Mouse (Mus musculus) stomach, postnatal 0 days (tissue): Measurements from ENCODE around the gene Col25a1. TPM values are rescaled to one million over a fixed set of nuclear protein-coding genes. Genes with fewer than 3 reads are reported as not detected.

Experiments used
- ATAC-seq: fragments of 200-750 bp; cut with Nextera tagmentation; 2 replicates; pipeline ENCODE4 v1.8.0; 2017; ENCODE audit not compliant: low FRiP score, low TSS enrichment
- DNase-seq: peaks from one replicate; pipeline ENCODE4 v3.0.0-alpha.2; 2016; ENCODE audit warnings: low spot score
- H3K27ac ChIP-seq: fragments of 300-500 bp; sonication (generic); replicated peaks from 2 replicates; pipeline ENCODE4 v1.5.1; 2014; ENCODE audit warnings: mild to moderate bottlenecking, control low read depth
- H3K27me3 ChIP-seq: fragments of 300-500 bp; sonication (generic); 2 replicates; pipeline ENCODE4 v1.6.1; 2014; ENCODE audit warnings: low read length; ENCODE audit not compliant: control insufficient read depth, insufficient read depth
- H3K36me3 ChIP-seq: fragments of 300-500 bp; sonication (generic); 2 replicates; pipeline ENCODE4 v1.6.1; 2014; ENCODE audit warnings: low read length, mixed read lengths; ENCODE audit not compliant: control insufficient read depth, insufficient read depth
- H3K4me1 ChIP-seq: fragments of 300-500 bp; sonication (generic); replicated peaks from 2 replicates; pipeline ENCODE4 v1.6.1; 2014; ENCODE audit warnings: antibody characterized with exemption; ENCODE audit not compliant: control insufficient read depth, insufficient read depth
- H3K4me2 ChIP-seq: fragments of 300-500 bp; sonication (generic); replicated peaks from 2 replicates; pipeline ENCODE4 v1.6.1; 2014; ENCODE audit warnings: low read depth, mild to moderate bottlenecking, control low read depth, moderate library complexity
- H3K4me3 ChIP-seq: fragments of 300-500 bp; sonication (generic); 2 replicates; pipeline ENCODE4 v1.5.1; 2014; ENCODE audit warnings: low read depth, low read length, control low read depth
- H3K9ac ChIP-seq: fragments of 300-500 bp; sonication (generic); 2 replicates; pipeline ENCODE4 v1.6.1; 2014; ENCODE audit warnings: mild to moderate bottlenecking, low read length, control low read depth, mixed read lengths
- H3K9me3 ChIP-seq: fragments of 300-500 bp; sonication (generic); 2 replicates; pipeline ENCODE4 v1.6.1; 2016; ENCODE audit warnings: low read length; ENCODE audit not compliant: control insufficient read depth
- CTCF ChIP-seq: IDR thresholded peaks from 2 replicates; pipeline ENCODE4 v1.5.1; 2016; ENCODE audit warnings: antibody characterized with exemption, low read depth, mild to moderate bottlenecking, moderate library complexity
- EP300 ChIP-seq: optimal IDR thresholded peaks from 2 replicates; pipeline ENCODE3; 2016; ENCODE audit warnings: antibody characterized with exemption
- WGBS: fragments of 180-500 bp; shearing (Covaris S2); extraction: QIAGEN DNeasy Blood & Tissue Kit; methylation state at CpG from one replicate; pipeline ENCODE4 v1.1.7; 2014; 5-methylcytosine and 5-hydroxymethylcytosine counted together
- polyA plus RNA-seq: library from polyadenylated mRNA; unstranded; fragments of >200 nt; fragmentation: Nextera tagmentation; extraction: Ambion mirVana; gene quantifications from 2 replicates; pipeline ENCODE4 v1.2.1, GENCODE M21; 2015

Col25a1 gene
- polyA plus RNA-seq, 1 experiment from 2014 or later = 1.3 TPM

- Histone ChIP-seq H3K4me2 (no peak overlapping the region), H3K27me3 (no peaks in the 10 kb centered on the region), H3K27ac (no peak overlapping the region), H3K9ac (no peak overlapping the region), H3K4me3 (no peak overlapping the region), H3K4me1 (no peaks in the 10 kb centered on the region), H3K36me3 (no peaks in the 10 kb centered on the region), H3K9me3 (no peaks in the 10 kb centered on the region)
- no peak for TF ChIP-seq CTCF
- TF ChIP-seq EP300 = no peak
- 71% methylated on average over 9 of the region's 9 CpGs for WGBS
- ATAC-seq (no peak), DNase-seq (no peak)
Measured at GRCm38 (mm10) chr3:130329833-130330555, 198.7 kb downstream of the Col25a1 start.

- DNase-seq (no peak), ATAC-seq (no peak)
- H3K27me3 ChIP-seq = no peaks in the 10 kb centered on the region
- H3K4me1 ChIP-seq = no peaks in the 10 kb centered on the region
- TF ChIP-seq CTCF (no peak), EP300 (no peak)
- H3K4me2 ChIP-seq = no peak overlapping the region
- H3K36me3 ChIP-seq = no peaks in the 10 kb centered on the region
- H3K9me3 ChIP-seq = no peaks in the 10 kb centered on the region
- H3K27ac ChIP-seq = no peak overlapping the region
- whole genome bisulfite sequencing = 78% methylated on average over 3 of the region's 3 CpGs
- H3K4me3 ChIP-seq = no peak overlapping the region
- H3K9ac ChIP-seq = no peak overlapping the region
Measured at GRCm38 (mm10) chr3:130330556-130330950, 199.3 kb downstream of the Col25a1 start.

GRCm38 (mm10) chr3:130332347-130332913 is 201.1 kb downstream of the Col25a1 start:
- TF ChIP-seq CTCF (no peak), EP300 (no peak)
- Histone ChIP-seq H3K27ac (no peak overlapping the region), H3K27me3 (no peaks in the 10 kb centered on the region)

GRCm38 (mm10) chr3:130337857-130338256 is 206.6 kb downstream of the Col25a1 start:
- ATAC-seq = peak; percentile 80; the same call in 1 of the 2 replicates
- 28% methylated on average over 13 of the region's 13 CpGs for WGBS
- TF ChIP-seq CTCF (no peak), EP300 (no peak)
- no peak overlapping the region for H3K27ac ChIP-seq
- H3K4me2 ChIP-seq = peak overlapping the region; percentile 29; the same call in 1 of the 2 replicates
- no peaks in the 10 kb centered on the region for H3K9me3 ChIP-seq
- peak; percentile 20 for DNase-seq
- no peaks in the 10 kb centered on the region for H3K27me3 ChIP-seq
- H3K4me3 ChIP-seq = 0 out of 2 replicates have a peak overlapping the region, but pooled peaks have one; percentile 6
- no peak overlapping the region for H3K9ac ChIP-seq
- no peaks in the 10 kb centered on the region for H3K4me1 ChIP-seq
- H3K36me3 ChIP-seq = no peaks in the 10 kb centered on the region

More at GRCm38 (mm10) chr3:130332347-130332913, 201.1 kb downstream of the Col25a1 start:
- Histone ChIP-seq H3K4me3 (no peak overlapping the region), H3K36me3 (no peaks in the 10 kb centered on the region), H3K4me2 (no peak overlapping the region), H3K9ac (no peak overlapping the region), H3K9me3 (no peaks in the 10 kb centered on the region), H3K4me1 (no peaks in the 10 kb centered on the region)
- 45% methylated on average over 3 of the region's 3 CpGs for WGBS
- DNase-seq = no peak
- no peak for ATAC-seq

- 46% methylated on average over 3 of the region's 3 CpGs for WGBS
- Histone ChIP-seq H3K27ac (no peak overlapping the region), H3K9me3 (no peaks in the 10 kb centered on the region), H3K27me3 (no peaks in the 10 kb centered on the region), H3K36me3 (no peaks in the 10 kb centered on the region), H3K9ac (no peak overlapping the region), H3K4me2 (no peak overlapping the region), H3K4me1 (no peaks in the 10 kb centered on the region), H3K4me3 (no peak overlapping the region)
- ATAC-seq = no peak
- no peak for DNase-seq
- no peak for TF ChIP-seq EP300
- no peak for TF ChIP-seq CTCF
Measured at GRCm38 (mm10) chr3:130338371-130338770, 207.1 kb downstream of the Col25a1 start.

- no peaks in the 10 kb centered on the region for H3K9me3 ChIP-seq
- H3K4me1 ChIP-seq = no peaks in the 10 kb centered on the region
- H3K9ac ChIP-seq = no peak overlapping the region
- no peak overlapping the region for H3K4me2 ChIP-seq
- WGBS = 61% methylated on average over 6 of the region's 6 CpGs
- TF ChIP-seq CTCF (no peak), EP300 (no peak)
- no peak overlapping the region for H3K27ac ChIP-seq
- no peaks in the 10 kb centered on the region for H3K36me3 ChIP-seq
- DNase-seq (no peak), ATAC-seq (no peak)
- H3K4me3 ChIP-seq = no peak overlapping the region
- H3K27me3 ChIP-seq = no peaks in the 10 kb centered on the region
Measured at GRCm38 (mm10) chr3:130350161-130350560, 218.9 kb downstream of the Col25a1 start.
